Comparison of ENCODE assay signal across 16 mouse cellular contexts in genomic region chr11:44953337-44953736, GRCm38 (mm10).
"Had no signal": no experiment of that assay in that cellular context is flagged by ENCODE, and none has a peak within 500 bp of the region (broad histone marks: within the 10 kb centered on the region; RNA-seq: fewer than 3 reads in every experiment).

No protein-coding gene starts in this region.

- ATAC-seq: liver, postnatal 0 days; lung, postnatal 0 days had no signal

- H3K9ac ChIP-seq: limb, embryonic 12.5 days; limb, embryonic 15.5 days; liver, embryonic 14.5 days; liver, postnatal 0 days; lung, embryonic 14.5 days; midbrain, embryonic 12.5 days; neural tube, embryonic 12.5 days had no signal

- H3K4me2 ChIP-seq: limb, embryonic 12.5 days; limb, embryonic 15.5 days; liver, embryonic 11.5 days; lung, embryonic 14.5 days; midbrain, embryonic 12.5 days; neural tube, embryonic 12.5 days had no signal

- DNase-seq: kidney, adult 9 months; kidney, postnatal 14 days; kidney, postnatal 4 days; left cerebral cortex, postnatal 4 days; liver, postnatal 0 days; lung, embryonic 14.5 days; thymus, adult 18-20 months; thymus, postnatal 36 days had no signal

- H3K4me3 ChIP-seq: limb, embryonic 12.5 days; limb, embryonic 15.5 days; midbrain, embryonic 12.5 days; neural tube, embryonic 12.5 days had no signal

- H3K27ac ChIP-seq: limb, embryonic 12.5 days; limb, embryonic 15.5 days; liver, embryonic 14.5 days; macrophage; midbrain, embryonic 12.5 days; neural tube, embryonic 12.5 days had no signal

- H3K36me3 ChIP-seq: limb, embryonic 12.5 days; limb, embryonic 15.5 days; midbrain, embryonic 12.5 days; neural tube, embryonic 12.5 days had no signal

- H3K27me3 ChIP-seq: limb, embryonic 15.5 days; midbrain, embryonic 12.5 days; neural tube, embryonic 12.5 days had no signal

- H3K9me3 ChIP-seq: limb, embryonic 12.5 days; limb, embryonic 15.5 days; midbrain, embryonic 12.5 days; neural tube, embryonic 12.5 days had no signal

- H3K4me1 ChIP-seq: limb, embryonic 12.5 days; midbrain, embryonic 12.5 days; neural tube, embryonic 12.5 days had no signal
